Mouse (Mus musculus): ENCODE measurements around the gene Cdc27. TPM values are rescaled to one million over a fixed set of nuclear protein-coding genes. Genes with fewer than 3 reads are reported as not detected.
A peak's percentile ranks its signal among the peaks of the same experiment; 100 is the strongest.
"Not testable (repeated sequence)": the region's sequence is repeated elsewhere in the genome, so short reads cannot be mapped to it uniquely, and the experiment has no call there.

Gene Cdc27
- total RNA-seq, 2 experiments from 2014 or later = 49.1 to 51.1 TPM

DNA sequence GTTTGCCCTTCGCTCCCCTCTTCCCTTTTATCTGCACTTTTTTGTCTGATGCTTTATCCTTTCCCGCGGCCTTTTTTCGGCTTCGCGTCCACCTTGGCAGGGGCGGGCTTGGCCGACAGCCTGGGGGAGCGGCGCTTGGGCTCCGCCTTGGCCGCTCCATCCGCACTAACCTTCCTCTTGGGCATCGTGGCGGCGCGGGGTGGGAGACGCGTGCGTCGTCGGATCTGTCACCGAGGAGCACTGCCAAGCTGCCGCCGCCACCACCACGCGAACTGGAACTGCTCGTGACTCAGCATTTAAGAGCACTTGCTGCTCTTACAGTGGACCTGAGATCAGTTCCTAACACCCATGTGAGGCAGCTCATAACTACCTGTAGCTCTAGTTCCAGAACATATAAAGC lies 21.0 kb upstream of the Cdc27 start:
- DNase-seq (ENCODE audit: low spot score in 2 of 2) = not testable (repeated sequence)

DNA sequence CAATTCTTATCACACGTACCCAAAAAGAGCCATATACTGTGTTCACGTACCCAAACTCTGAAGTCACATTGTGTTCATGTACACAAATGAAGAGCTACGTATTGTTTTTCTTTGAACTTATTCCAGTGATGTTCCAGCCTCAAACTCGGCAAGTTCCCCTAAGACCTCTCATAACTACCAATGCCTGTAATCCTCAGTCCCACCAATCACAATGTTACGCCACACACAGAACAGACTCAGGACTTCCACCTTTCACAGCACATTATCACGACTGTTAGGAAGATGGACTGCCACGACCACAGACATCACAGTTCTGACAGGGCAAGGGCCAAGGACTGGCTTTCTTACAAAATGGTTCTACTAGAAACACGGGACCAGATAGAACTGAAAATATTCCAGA lies 20.1 kb upstream of the Cdc27 start:
- DNase-seq (ENCODE audit: low spot score in 2 of 2) = not testable (repeated sequence)

- no peak for DNase-seq (ENCODE audit: low spot score in 2 of 2)
These were observed 17.9 kb upstream of the Cdc27 start for GRCm38 (mm10) chr11:104568326-104568725.

GRCm38 (mm10) chr11:104567736-104568135 lies 17.3 kb upstream of the Cdc27 start:
- DNase-seq (ENCODE audit: low spot score in 2 of 2) = no peak

- DNase-seq (ENCODE audit: low spot score in 2 of 2) = no peak
These were observed 16.4 kb upstream of the Cdc27 start for GRCm38 (mm10) chr11:104566796-104567195.

- no peak for DNase-seq (ENCODE audit: low spot score in 2 of 2)
These were observed 15.7 kb upstream of the Cdc27 start for GRCm38 (mm10) chr11:104566097-104566496.

DNA sequence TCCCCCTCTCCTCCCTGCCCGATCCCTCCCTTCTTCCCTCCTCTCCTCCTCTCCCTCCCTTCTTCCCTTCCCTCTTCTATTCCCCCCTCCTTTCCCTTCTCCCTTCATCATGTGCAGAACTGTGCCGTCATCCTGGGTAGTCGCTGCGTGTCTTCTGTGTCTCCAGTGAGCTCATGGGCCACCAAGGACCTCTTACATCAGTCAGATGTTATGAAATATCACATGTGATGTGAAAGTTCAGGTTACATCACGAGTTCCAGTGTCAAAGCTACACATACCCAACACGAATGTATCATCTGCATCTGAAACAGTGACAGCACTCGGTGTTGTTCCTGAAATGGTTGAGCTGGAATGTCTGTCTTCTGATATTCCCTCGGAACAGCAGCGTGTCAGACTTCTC lies 14.8 kb upstream of the Cdc27 start:
- DNase-seq (ENCODE audit: low spot score in 2 of 2) = peak in 1 of 2 experiments; percentile 12

DNA sequence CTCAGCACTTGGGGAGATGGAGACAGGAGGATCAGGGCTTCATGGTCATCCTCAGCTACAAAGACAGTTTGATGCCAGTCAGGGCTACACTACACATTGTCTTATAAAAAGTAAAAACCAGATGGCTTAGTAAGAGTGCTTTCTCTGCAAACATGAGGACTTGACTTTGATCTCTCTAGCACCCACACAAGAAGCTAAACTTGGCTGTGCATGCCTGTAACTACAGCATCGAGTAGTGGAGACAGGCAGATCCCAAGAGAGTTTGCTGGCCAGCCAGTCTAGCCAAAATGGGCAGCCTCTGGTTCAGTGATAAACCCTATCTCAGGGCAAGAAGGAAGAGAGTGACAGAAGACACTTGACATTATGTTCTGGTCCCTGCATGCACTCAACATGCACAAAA lies 13.1 kb upstream of the Cdc27 start:
- no peak for DNase-seq (ENCODE audit: low spot score in 2 of 2)

DNA sequence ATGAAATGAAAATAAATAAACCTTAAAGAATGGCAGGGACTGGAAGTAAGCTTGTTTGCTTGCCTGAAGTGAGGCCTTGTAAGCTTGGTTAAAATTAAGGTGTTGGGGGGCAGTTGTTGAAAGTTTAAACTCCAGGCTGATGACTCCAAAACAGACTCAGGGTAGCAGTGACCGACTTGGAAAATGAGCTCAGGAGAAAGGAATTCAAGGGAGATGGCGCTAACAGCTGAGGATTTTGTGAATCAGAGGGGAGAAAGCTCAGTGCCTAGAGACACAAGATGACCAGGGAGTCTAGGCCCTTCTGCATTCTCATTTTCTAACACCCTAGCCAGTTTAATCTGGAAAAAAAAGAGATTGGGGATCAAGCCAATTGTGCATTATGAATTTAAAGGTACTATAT lies 10.6 kb upstream of the Cdc27 start:
- no peak for DNase-seq (ENCODE audit: low spot score in 2 of 2)

GRCm38 (mm10) chr11:104558651-104559403 lies 8.4 kb upstream of the Cdc27 start:
- no peak for DNase-seq (ENCODE audit: low spot score in 2 of 2)

DNA sequence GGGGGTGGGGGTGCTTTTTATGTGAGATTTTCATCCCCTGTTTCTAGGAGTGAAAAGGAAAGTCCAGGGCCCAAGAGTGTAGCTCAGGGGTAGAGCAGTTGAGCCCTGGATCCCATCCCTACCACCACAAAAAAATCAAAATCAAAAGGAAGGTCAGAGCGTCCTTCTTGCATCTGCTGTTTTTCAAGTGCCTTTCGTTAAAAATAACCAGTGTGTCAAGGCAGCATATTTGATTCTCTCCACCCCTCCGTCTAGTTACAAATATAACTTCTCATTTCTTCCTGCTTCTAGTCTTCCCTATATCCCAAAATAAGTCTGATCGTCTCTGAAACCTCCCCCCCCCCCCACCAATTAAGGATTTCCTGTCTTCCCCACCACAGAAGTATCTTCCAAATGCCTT lies 7.6 kb upstream of the Cdc27 start:
- DNase-seq (ENCODE audit: low spot score in 2 of 2) = no peak

DNA sequence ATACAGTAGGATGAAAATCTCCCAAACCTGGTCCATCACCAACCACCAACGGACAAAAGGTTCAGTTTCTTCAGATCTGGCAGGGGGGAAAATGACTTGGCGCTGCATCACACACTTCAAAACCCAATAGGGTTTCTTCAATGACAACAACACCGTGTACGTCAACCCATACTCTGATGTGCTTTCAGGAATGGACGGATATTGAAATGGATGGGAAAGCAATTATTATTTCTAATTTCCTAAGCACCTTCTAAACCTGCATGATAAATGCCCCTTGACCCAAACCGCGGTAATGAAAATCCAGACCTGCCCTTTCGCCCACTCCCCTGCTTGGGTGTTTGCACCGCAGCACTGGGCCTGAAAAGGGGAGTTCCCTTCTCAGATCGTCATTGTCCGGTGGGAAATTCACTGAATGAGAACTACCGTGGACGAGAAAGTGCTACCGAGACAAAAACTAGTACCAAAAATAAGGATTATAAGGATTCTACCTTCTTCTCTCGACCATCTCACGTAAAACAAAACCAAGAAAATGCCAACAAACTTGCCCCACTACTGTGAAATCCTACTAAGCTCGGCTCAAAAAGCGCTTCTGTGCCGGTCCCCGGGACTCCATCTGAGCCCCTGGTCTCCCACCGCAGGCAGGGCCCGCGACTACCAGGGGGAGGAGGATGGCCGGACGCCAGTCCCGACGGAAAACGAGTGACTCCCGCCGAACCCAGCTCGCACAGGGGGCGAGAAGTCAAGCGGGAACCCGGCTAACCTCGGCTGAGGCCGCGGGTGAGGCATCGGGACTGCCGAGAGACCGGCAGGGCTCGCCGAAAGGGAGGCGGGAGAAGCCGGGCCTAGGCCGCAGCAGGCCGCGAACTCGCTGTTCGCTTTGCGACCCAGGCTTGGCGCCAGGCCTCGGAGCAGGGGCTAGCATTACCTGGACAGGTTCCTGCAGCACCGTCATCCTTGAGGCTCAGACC lies 698 bp downstream of the Cdc27 start:
- peak; percentile 78 to 90 for DNase-seq (ENCODE audit: low spot score in 2 of 2)

DNA sequence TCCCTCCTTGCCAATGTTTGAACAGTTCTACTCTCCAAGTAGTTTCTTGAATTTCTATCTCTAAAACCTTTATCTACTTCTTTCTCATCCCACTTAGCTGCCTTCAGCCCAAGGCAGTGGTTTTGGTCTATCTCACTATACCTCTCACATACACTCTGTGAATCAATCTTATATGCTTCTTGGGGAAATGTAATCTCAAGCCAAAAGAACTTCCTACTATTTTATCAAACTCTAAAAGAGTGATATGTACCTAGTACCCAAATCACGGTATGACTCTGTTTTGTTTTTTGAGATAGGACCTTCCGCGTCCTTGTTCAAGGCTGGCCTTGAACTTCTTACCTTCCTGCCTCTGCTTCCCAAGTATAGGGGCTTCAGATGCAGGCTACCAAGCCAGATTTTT lies 2.9 kb downstream of the Cdc27 start:
- DNase-seq (ENCODE audit: low spot score in 2 of 2) = no peak

DNA sequence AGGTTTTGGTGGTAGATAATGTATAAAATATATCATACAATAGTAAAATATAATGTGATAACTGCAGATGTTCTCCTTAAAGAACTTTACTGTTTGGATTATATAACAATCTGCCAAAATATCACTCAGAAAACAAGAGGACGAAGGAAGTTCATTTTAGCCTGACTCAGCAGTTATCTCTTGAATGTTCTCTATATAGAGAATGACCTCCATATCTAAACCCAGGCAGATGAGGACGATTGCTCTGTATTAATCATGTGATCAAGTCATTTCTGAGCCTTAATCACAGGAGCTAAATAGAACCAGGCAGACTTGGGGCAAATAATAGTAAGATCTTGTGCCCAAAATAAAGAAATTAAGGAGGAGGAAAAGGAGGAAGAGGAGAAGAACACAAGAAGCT lies 5.9 kb downstream of the Cdc27 start:
- DNase-seq (ENCODE audit: low spot score in 2 of 2) = no peak

DNA sequence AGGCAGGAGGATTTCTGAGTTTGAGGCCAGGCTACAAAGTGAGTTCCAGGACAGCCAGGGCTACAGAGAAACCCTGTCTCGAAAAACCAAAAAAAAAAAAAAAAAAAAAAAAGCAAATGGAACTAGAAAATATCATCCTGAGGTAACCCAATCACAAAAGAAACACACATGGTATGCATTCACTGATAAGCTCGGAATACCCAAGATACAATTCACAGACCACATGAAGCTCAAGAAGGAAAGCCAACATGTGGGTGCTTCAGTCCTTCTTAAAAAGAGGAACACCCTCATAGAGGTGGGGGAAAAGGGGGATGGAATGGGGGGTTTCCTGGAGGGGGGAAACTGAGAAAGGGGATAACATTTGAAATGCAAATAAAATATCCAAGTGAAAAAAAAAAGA lies 7.1 kb downstream of the Cdc27 start:
- DNase-seq (ENCODE audit: low spot score in 2 of 2) = not testable (repeated sequence)

DNA sequence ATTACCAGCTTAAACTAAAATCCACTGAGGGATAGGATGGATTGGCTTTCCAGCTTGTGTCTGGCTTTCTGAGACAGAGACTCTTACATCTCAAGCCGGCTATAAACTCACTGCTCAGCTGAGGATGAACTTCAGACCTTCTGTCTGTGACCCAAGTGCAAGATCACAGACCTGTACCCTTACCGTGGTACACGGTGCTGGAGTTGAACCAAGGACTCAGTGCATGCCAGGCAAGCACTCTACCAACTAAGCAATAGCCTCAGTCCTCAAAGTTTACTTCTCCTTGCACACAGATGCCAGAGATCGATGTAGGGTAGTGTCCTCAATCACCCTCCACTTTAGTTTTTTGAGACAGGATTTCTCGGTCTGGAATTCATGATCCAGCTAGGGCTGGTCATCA lies 10.6 kb downstream of the Cdc27 start:
- no peak for DNase-seq (ENCODE audit: low spot score in 2 of 2)

GRCm38 (mm10) chr11:104537945-104538555 lies 12.4 kb downstream of the Cdc27 start:
- no peak for DNase-seq (ENCODE audit: low spot score in 2 of 2)

DNA sequence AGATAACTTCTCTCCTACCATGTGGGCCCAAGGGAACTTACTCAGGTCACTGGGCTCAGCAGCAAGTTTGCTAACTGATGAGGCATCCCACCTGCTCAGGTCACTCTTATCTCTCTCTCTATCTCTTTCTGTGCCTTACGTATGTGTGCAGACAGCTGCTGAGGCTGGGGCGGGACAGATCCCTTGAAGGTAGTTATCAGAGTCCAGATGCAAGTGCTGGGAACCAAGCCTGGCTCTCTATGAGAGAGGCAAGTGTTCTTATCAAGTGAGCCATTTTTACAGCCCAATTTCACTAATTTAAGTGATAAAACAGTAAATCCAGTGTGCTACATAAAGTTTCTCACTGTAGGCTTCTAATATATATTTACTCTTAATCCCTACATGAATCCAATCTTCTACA lies 13.6 kb downstream of the Cdc27 start:
- no peak for DNase-seq (ENCODE audit: low spot score in 2 of 2)

- DNase-seq (ENCODE audit: low spot score in 2 of 2) = no peak
These were observed 24.5 kb downstream of the Cdc27 start for GRCm38 (mm10) chr11:104525935-104526334.

DNA sequence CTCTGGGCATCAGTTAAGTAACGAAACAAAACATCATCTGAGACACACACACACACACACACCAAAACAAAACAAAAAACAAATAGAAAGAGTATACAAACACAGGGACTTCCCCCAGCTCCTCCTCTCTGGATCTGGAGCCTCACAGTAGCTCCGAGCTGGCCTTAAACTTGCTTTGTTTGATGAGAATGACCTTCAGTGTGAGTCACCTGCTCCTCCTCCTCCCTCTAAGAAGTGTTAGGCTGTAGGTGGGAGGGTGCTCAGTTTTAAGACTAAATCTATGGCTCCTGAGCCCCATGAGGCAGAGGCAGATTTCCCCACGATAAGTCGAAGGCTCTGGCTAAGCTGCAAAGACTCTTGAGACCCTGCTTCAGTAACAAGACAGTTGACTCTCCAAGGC lies 38.0 kb downstream of the Cdc27 start:
- DNase-seq (ENCODE audit: low spot score in 2 of 2) = no peak

DNA sequence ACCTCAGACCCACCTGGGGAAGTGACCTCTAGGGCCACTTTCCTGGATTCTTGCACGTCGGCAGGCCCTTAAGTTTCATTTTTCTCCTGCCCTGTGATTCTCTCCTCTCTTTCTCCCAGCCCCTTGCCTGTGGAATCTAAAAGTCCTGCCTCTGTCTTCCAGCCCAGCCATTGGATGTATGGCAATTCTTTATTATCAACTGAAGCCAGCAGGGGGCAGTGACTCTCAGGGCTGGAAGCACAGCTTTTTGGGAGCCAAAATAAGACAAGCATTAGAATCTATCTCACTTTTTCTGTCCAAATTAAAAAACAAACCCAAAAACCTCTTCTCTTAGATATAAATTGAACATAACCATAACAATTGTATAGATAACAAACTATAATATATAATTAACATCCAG lies 39.8 kb downstream of the Cdc27 start:
- DNase-seq (ENCODE audit: low spot score in 2 of 2) = no peak

- DNase-seq (ENCODE audit: low spot score in 2 of 2) = no peak
These were observed 42.0 kb downstream of the Cdc27 start for GRCm38 (mm10) chr11:104508455-104508854.

Data from gastrocnemius, postnatal 4 days (tissue).